19 mouse cellular contexts compared by ENCODE assay signal in genomic region chr5:90460619-90461018, GRCm38 (mm10). TPM values are rescaled to one million over a fixed set of nuclear protein-coding genes. Genes with fewer than 3 reads are reported as not detected.
DNase-seq lines count a peak whose midpoint lies in the region; ATAC-seq lines count a peak whose summit lies in the region.
"Had no signal": no experiment of that assay in that cellular context is flagged by ENCODE, and none has a peak within 500 bp of the region (broad histone marks: within the 10 kb centered on the region; RNA-seq: fewer than 3 reads in every experiment).

Gene Alb, plus strand, starts transcription at chr5:90460897.

- H3K27me3 ChIP-seq in erythroblast, embryonic 14.5 days (ENCODE audit: control insufficient read depth) = no peaks in the 10 kb centered on the region
- H3K27me3 ChIP-seq in kidney, embryonic 15.5 days = peaks cover 18% of the 10 kb centered on the region; the same call in 1 of the 2 replicates
- H3K27me3 ChIP-seq in liver, embryonic 15.5 days = no peaks in the 10 kb centered on the region
- no peaks in the 10 kb centered on the region for H3K27me3 ChIP-seq in hindbrain, embryonic 13.5 days
- H3K27me3 ChIP-seq: heart, embryonic 15.5 days had no signal

- H3K4me2 ChIP-seq in kidney, embryonic 15.5 days = no peak within 1 kb of the TSS
- H3K4me2 ChIP-seq in liver, embryonic 15.5 days = no peak within 1 kb of the TSS
- no peak within 1 kb of the TSS for H3K4me2 ChIP-seq in hindbrain, embryonic 13.5 days
- H3K4me2 ChIP-seq: heart, embryonic 15.5 days; limb, embryonic 12.5 days had no signal

- H3K4me1 ChIP-seq in erythroblast, embryonic 14.5 days (ENCODE audit: control insufficient read depth) = no peaks in the 10 kb centered on the region
- H3K4me1 ChIP-seq in kidney, embryonic 15.5 days = no peaks in the 10 kb centered on the region
- no peaks in the 10 kb centered on the region for H3K4me1 ChIP-seq in brown adipose tissue, adult 24 weeks (ENCODE audit: control insufficient read depth, insufficient read depth, insufficient read length, low read length)
- no peaks in the 10 kb centered on the region for H3K4me1 ChIP-seq in liver, embryonic 15.5 days (replicated peaks)
- no peaks in the 10 kb centered on the region for H3K4me1 ChIP-seq in hindbrain, embryonic 13.5 days (replicated peaks)
- H3K4me1 ChIP-seq: embryonic facial prominence, embryonic 10.5 days; heart, embryonic 15.5 days; limb, embryonic 12.5 days had no signal

- no peaks in the 10 kb centered on the region for H3K9me3 ChIP-seq in erythroblast, embryonic 14.5 days (ENCODE audit: control insufficient read depth, low read length)
- H3K9me3 ChIP-seq in kidney, embryonic 15.5 days (replicated peaks) = no peaks in the 10 kb centered on the region
- H3K9me3 ChIP-seq in liver, embryonic 15.5 days (replicated peaks) = no peaks in the 10 kb centered on the region
- H3K9me3 ChIP-seq in hindbrain, embryonic 13.5 days = no peaks in the 10 kb centered on the region
- H3K9me3 ChIP-seq: embryonic facial prominence, embryonic 10.5 days; heart, embryonic 15.5 days; limb, embryonic 12.5 days had no signal

- no peak within 1 kb of the TSS for H3K9ac ChIP-seq in kidney, embryonic 15.5 days
- H3K9ac ChIP-seq in liver, embryonic 15.5 days = no peak within 1 kb of the TSS
- H3K9ac ChIP-seq in hindbrain, embryonic 13.5 days = no peak within 1 kb of the TSS
- H3K9ac ChIP-seq: heart, embryonic 15.5 days; limb, embryonic 12.5 days had no signal

- no peak within 1 kb of the TSS for H3K27ac ChIP-seq in kidney, embryonic 15.5 days
- H3K27ac ChIP-seq in brown adipose tissue, adult 24 weeks (replicated peaks; ENCODE audit: low read depth, low read length) = no peak within 1 kb of the TSS
- H3K27ac ChIP-seq in liver, embryonic 15.5 days (replicated peaks) = peak within 1 kb of the TSS; percentile 51; the same call in 1 of the 2 replicates
- H3K27ac ChIP-seq in hindbrain, embryonic 13.5 days = no peak within 1 kb of the TSS
- H3K27ac ChIP-seq: embryonic facial prominence, embryonic 10.5 days; heart, embryonic 15.5 days; limb, embryonic 12.5 days had no signal

- H3K4me3 ChIP-seq in erythroblast, embryonic 14.5 days (replicated peaks) = peak within 1 kb of the TSS; percentile 35
- no peak within 1 kb of the TSS for H3K4me3 ChIP-seq in kidney, embryonic 15.5 days (replicated peaks)
- no peak within 1 kb of the TSS for H3K4me3 ChIP-seq in brown adipose tissue, adult 24 weeks (ENCODE audit: insufficient read depth, low read depth, low read length)
- 0 out of 2 replicates have a peak within 1 kb of the TSS, but pooled peaks have one; percentile 12 for H3K4me3 ChIP-seq in liver, embryonic 15.5 days (replicated peaks)
- no peak within 1 kb of the TSS for H3K4me3 ChIP-seq in hindbrain, embryonic 13.5 days
- H3K4me3 ChIP-seq: embryonic facial prominence, embryonic 10.5 days; heart, embryonic 15.5 days; limb, embryonic 12.5 days had no signal

- no peak for DNase-seq in kidney, postnatal 14 days
- DNase-seq in left cerebral cortex, adult 8-10 months (ENCODE audit: low spot score in 2 of 2) = no peak
- DNase-seq: B cell, adult 2 months; cerebellum, postnatal 25 days; gastrocnemius, postnatal 14 days had no signal

- no peaks in the 10 kb centered on the region for H3K36me3 ChIP-seq in erythroblast, embryonic 14.5 days (ENCODE audit: control insufficient read depth)
- no peaks in the 10 kb centered on the region for H3K36me3 ChIP-seq in kidney, embryonic 15.5 days
- H3K36me3 ChIP-seq in liver, embryonic 15.5 days (replicated peaks) = no peaks in the 10 kb centered on the region
- no peaks in the 10 kb centered on the region for H3K36me3 ChIP-seq in hindbrain, embryonic 13.5 days
- H3K36me3 ChIP-seq: embryonic facial prominence, embryonic 10.5 days; heart, embryonic 15.5 days; limb, embryonic 12.5 days had no signal

- WGBS in kidney, embryonic 15.5 days = 80% methylated on average over 8 of the region's 8 CpGs
- WGBS in liver, embryonic 15.5 days (ENCODE audit: insufficient replicate concordance) = 63% methylated on average over 8 of the region's 8 CpGs
- WGBS in hindbrain, embryonic 13.5 days = 94% methylated on average over 8 of the region's 8 CpGs

- no peak for ATAC-seq in erythroblast, adult 5-6 weeks (replicated peaks; ENCODE audit: low FRiP score, poor library complexity, severe bottlenecking)
- no peak for ATAC-seq in kidney, embryonic 15.5 days (replicated peaks; ENCODE audit: low FRiP score)
- ATAC-seq in liver, embryonic 15.5 days (ENCODE audit: insufficient read depth) = peak; percentile 42; the same call in 1 of the 2 replicates
- ATAC-seq in hindbrain, embryonic 13.5 days (ENCODE audit: low FRiP score) = no peak
- ATAC-seq: midbrain, embryonic 16.5 days had no signal

RNA-seq across cellular contexts. Expression of gene Alb, which starts in this region (rescaled TPM):
- 0.52 and 0.75 TPM in 2 replicates for polyA plus RNA-seq in erythroblast, embryonic 14.5 days (2012)
- not detected in 2 replicates for total RNA-seq in erythroblast, adult 5-6 weeks (2015; ENCODE audit: low replicate concordance)
- not detected in 2 replicates for total RNA-seq in erythroblast, adult 5-6 weeks (2017; ENCODE audit: low replicate concordance)
- polyA plus RNA-seq in kidney, embryonic 15.5 days (2015; fragmentation: Nextera tagmentation; extraction: Ambion mirVana) = 30.3 and 64.9 TPM in 2 replicates
- 5.0 and 25.8 TPM in 2 replicates for polyA plus RNA-seq in brown adipose tissue, adult 24 weeks (2012; ENCODE audit: insufficient read depth, insufficient read length, missing spikeins)
- polyA plus RNA-seq in liver, embryonic 15.5 days (2015; fragmentation: Nextera tagmentation; extraction: Ambion mirVana) = 4,949 and 6,319 TPM in 2 replicates
- 0.08 and 0.83 TPM in 2 replicates for polyA plus RNA-seq in hindbrain, embryonic 13.5 days (2015; fragmentation: Nextera tagmentation; extraction: Ambion mirVana)
- under 1 TPM in 1 of 4 experiments, not detected in 3; 0.51 TPM for total RNA-seq in left cerebral cortex, adult 8-10 months (2022)
- total RNA-seq: layer of hippocampus, adult 18-20 months; left cerebral cortex, adult 18-20 months; megakaryocyte, adult 5-6 weeks had no signal
- polyA plus RNA-seq: embryonic facial prominence, embryonic 10.5 days; hindbrain, embryonic 11.5 days; midbrain, embryonic 16.5 days had no signal

Comparison
In these comparisons a context has a peak if more than half of its experiments do, and no peak if none do; other contexts are left out.
1. RNA of gene Alb (polyA plus RNA-seq): 4,949 to 6,319 TPM in liver, embryonic 15.5 days; 30.3 to 64.9 TPM in kidney, embryonic 15.5 days, 5.0 to 25.8 TPM in brown adipose tissue, adult 24 weeks, 0.52 to 0.75 TPM in erythroblast, embryonic 14.5 days and 0.08 to 0.83 TPM in hindbrain, embryonic 13.5 days; every median in the first group is over 10 times any median in the second.
2. H3K4me3 ChIP-seq: peak in erythroblast, embryonic 14.5 days (single experiment) and liver, embryonic 15.5 days (single experiment); none in kidney, embryonic 15.5 days (single experiment), brown adipose tissue, adult 24 weeks (single experiment) and hindbrain, embryonic 13.5 days (single experiment).